Mouse (Mus musculus) heart, adult 10 weeks (tissue): ENCODE data around the gene Magee2. TPM values are rescaled to one million over a fixed set of nuclear protein-coding genes. Genes with fewer than 3 reads are reported as not detected.

ENCODE experiments used
- polyA plus RNA-seq: library from polyadenylated mRNA; stranded (reverse); fragments of 350-450 nt; fragmentation: Illumina TruSeq; extraction: RNeasy Lipid Tissue Mini Kit (QIAGEN cat#74804); gene quantifications from one replicate; pipeline ENCODE4 v1.2.3, GENCODE M21; 2014; ENCODE audit warnings: low read depth, low replicate concordance

Magee2 gene
- polyA plus RNA-seq, result not detected

DNA sequence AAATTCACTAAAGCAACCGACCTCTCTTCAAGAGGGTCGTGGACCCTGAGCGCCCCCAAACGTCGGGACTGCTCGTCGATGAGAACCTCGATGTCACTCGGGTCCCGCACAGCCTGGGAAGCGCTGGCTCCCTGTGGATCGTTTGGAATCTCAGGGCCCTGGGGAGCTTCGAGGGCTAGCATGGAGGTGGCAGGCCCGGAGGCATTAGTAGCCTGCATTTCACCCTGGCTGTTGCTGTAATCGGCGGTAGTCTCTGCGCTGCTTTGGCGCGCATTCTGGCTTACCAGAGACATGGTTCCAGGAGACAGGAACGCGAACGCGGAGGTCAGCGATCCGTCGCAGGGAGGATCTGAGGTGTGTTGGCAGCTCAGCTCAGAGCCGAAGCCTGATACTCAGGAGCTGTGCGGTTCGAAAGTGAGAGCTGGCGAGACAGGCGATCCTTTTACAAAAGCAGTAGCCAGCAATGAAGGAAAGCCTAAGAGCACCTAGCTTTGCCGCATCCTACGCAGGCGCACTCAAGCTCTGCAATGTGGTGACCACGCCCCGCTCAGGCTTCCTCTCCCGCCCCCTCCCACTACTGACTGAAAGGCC lies at the start of gene Magee2:
TSS of gene Magee2 (minus strand) at position 517 of the 591 bp plus-strand sequence.

Other genes with a start within 250 kb of the Magee2 start
- gene Zdhhc15, start 186.2 kb downstream of the Magee2 start, polyA plus RNA-seq, result 0.52 TPM
- 11.0 TPM for gene Pbdc1, start 222.5 kb upstream of the Magee2 start, polyA plus RNA-seq